Mouse (Mus musculus) layer of hippocampus, postnatal 14 days (tissue): Measurements from ENCODE around the gene Kazn. TPM values are rescaled to one million over a fixed set of nuclear protein-coding genes. Genes with fewer than 3 reads are reported as not detected.

ENCODE experiments used
- DNase-seq, 2 experiments: peaks; one replicate each; pipeline ENCODE4 v3.0.0; 2021 to 2022; ENCODE audit warnings: low spot score in 2 of 2, mixed read lengths in 1 of 2
- total RNA-seq, 2 experiments: library from RNA; stranded (reverse); gene quantifications; 2 replicates each; pipeline ENCODE4 v1.2.3; 2021

The Kazn gene
- total RNA-seq, 2 experiments from 2014 or later, result 49.9 to 57.7 TPM

GRCm38 (mm10) chr4:142196626-142197025 is 42.6 kb downstream of the Kazn start:
- no peak for DNase-seq

DNA sequence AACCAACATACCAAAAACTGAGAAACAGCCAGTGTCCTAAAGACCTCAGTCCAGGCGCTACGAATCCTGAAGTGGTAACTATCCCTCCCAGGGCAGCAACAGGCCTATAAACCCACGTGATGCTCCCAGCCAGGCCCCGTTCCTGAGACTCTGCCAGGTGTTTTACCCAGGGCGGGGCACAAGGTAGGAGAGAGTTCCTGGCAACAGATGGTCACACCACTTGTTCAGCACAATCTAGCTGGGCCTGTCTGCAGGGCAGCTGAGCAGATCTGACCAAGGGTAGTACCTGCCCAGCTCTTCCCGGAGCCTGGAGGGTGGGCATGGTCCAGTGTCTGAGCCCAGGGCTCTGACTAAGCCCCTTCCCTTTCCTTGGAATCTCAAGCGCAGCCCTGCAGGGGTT is 45.4 kb downstream of the Kazn start:
- DNase-seq, result no peak

DNA sequence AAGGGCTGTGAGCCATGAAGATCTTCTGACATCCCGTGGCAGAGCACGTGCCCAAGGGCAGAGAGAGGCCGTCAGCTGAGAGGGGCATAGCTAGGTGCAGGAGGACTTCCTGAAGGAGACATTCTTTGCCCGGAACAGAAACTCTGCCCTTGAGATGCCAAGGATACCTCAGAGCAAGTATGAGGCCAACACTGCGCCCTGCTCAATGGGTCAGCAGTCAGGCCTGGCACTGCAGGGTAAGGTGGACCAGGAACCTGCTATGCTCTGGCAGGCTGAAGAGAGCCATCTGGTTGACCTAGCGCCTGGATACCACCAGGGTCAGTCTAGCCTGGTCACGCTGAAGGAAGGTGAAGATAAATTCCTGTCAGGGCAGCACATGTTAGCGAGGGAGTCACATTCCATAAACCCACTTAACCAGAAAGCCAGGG is 46.0 kb downstream of the Kazn start:
- DNase-seq, result no peak

DNA sequence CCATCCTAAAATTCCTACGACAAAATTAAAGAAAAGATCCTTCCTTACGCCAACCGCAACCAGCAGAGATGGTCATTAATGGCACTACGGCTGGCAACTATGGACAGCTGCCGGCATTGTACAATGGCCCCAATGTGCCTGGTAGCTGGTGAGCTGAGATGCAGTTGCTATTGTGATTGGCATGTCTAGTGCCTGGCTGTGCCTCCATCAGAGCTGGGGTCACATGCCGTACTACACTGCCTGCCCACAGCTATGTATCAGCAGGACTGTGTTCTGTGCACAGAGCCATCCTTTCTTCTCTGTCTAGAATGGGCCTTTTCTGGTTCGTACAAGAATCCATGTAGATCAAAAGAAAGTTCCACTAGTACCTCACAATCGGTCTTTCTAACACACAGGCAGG is 49.2 kb downstream of the Kazn start:
- no peak for DNase-seq

GRCm38 (mm10) chr4:142188501-142188900 is 50.7 kb downstream of the Kazn start:
- no peak for DNase-seq

DNA sequence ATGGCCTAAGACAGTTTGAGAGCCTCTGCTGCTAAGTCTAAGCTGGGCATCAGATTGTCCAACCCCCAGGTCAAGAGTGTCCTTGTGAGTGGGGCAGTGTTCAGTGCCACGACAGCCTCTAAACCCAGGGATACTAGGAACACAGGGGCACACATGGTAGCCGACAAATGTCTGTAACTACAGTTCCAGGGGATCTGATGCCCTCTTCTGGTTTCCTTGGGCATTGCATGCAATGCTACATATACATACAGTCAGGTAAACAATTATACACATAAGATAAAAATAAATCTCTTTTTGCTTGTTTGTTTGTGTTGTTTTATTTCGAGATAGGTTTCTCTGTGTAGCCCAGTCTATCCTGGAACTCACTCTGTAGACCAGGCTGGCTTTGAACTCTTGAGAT is 53.0 kb downstream of the Kazn start:
- no peak for DNase-seq

DNA sequence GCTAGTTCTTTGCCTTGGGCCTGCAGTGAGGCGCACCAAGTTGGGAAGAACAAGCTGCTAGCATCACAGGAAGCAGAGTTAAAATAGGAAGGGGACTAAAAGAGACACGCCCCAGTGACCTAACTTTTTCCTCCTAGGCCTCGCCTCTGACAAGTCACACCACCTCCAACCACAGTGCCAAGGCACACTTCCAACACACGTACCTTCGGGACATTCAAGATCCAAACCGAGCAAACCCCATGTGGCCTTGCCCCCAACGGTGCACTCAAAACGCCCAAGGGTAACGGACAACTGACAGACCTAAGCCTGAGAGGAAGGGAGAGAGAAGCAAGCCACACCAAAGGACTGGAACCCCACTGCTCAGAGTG is 53.7 kb downstream of the Kazn start:
- no peak for DNase-seq

DNA sequence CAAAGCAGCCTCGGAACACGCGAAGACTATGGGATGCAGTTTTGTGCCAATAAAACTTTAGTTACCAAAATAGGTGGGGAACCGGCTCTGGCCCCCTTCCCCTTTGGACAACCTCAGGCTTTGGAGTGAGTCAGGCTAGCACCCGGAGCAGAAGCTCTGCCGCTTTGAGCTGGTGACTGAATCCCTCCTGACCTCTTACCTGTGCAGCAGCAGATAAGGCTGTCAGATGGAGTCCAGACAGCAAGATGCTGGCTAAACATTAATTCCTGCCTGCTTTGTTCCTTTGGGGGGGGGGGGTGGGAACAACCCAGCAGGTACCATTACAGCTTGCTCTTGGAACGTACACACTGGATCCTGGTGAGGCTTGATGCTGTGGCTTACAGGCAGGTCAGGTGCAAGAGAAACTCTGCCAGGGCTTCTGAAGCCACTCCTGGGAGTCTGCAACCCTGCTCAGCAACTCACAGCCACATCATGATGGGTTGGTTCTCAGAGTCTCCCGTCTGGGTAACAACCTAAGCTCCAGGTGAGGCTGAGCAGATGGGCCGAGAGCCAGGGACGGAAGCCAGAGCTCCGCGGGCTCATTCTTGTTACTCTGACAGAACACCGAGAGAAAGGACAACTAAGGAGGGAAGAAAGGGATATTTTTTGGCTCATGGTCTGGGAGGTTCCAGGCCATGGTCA is 54.2 kb downstream of the Kazn start:
- no peak for DNase-seq

DNA sequence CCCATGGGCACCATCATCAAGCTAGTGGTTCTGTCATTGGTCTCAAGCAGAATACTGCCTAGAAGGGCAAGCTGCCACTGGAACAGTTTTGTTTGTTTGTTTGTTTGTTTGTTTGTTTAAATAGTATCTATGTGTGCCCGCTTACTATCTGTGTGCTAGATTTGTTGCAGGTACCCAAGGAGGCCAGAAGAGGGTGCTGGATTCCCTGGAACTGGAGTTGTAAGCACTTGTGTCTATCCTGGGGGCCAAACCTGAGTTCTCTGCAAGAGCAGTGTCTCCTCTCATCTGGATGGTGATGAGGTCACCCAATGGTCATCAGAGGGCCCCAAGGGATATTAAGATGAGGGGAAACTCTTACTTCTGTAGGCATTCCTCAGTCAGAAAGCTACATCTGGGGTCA is 55.6 kb downstream of the Kazn start:
- DNase-seq, result no peak

GRCm38 (mm10) chr4:142183015-142183414 is 56.2 kb downstream of the Kazn start:
- no peak for DNase-seq

GRCm38 (mm10) chr4:142181646-142182045 is 57.6 kb downstream of the Kazn start:
- no peak for DNase-seq

DNA sequence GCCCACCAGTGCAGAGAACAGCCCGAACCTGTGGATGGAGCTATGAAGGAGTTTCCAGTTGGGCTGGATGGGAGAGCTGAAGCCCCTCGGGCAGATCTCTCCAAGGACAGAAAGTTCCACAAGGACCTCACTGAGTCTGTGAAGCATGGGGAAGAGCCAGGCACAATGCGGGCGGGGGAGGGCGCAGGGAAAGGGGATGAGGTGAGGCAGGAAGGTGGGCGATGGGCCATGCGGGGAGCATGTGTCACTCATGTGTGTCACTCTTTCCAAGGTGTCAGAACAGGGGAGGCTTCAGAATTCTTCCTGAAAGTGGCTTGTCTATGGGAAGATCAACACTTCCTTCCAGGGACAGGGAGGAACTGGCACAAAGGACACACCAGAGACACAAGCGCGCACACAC is 58.3 kb downstream of the Kazn start:
- no peak for DNase-seq

- DNase-seq, result peak; percentile 60 to 77
Observed at GRCm38 (mm10) chr4:142180289-142180688, 58.9 kb downstream of the Kazn start.

DNA sequence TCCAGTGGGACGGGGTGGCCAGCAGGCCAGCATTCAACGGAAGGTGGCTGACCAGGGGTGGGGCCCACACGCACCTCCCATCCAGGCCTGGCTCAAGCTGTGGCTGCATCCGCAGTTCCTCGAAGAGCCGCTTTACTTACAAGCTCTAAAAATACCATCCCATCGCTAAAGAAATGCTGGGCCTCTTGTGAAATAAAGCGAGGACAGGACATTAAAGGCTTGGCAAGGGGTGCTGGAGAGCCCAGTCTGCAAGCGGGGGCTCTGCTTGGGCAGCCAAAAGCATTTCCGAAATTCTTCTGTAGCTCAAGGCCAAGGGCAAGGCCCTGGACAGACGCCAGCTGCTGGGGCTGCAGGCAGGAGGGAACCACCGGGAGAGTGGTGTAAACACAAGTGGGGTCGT is 59.7 kb downstream of the Kazn start:
- DNase-seq, result peak in 1 of 2 experiments; percentile 42

DNA sequence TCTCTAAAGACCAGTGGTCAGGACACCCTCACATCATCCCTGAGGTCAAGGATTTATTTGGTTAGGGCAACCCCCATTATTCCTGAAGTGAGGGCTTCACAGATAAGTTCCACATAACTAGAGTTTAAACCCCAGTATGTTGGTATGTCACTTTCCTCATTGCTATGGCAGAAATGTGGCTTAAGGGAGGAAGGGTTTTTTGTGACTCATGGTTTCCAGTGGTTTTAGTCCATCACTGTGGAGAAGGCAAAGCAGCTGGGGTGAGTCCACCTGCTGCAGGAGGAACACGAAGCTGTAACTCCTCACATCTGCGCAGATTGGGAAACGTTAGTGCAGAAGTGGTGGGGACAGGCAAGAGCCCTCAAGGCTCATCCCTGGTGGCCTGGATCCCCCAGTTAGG is 62.5 kb downstream of the Kazn start:
- DNase-seq, result no peak

GRCm38 (mm10) chr4:142173981-142174485 is 65.2 kb downstream of the Kazn start:
- no peak for DNase-seq

DNA sequence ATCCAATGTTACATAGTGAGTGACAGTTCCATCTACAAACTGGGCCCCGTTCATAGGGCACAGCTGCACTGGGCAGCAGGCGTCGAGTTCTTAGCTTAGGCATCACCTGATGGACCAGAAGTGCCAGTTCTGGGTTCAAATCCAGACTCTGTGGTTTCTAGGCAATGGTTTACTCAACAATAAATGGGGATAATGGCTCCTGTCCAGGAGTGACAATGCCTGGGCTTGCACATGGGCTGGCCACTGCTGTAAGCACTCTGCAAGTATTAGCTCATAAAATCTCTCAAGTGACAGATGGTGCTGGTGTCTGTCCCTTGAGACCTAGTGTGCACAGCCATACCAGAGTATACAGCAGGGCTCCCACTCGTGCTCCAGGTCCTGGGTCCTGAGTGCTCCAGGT is 66.3 kb downstream of the Kazn start:
- DNase-seq, result no peak

DNA sequence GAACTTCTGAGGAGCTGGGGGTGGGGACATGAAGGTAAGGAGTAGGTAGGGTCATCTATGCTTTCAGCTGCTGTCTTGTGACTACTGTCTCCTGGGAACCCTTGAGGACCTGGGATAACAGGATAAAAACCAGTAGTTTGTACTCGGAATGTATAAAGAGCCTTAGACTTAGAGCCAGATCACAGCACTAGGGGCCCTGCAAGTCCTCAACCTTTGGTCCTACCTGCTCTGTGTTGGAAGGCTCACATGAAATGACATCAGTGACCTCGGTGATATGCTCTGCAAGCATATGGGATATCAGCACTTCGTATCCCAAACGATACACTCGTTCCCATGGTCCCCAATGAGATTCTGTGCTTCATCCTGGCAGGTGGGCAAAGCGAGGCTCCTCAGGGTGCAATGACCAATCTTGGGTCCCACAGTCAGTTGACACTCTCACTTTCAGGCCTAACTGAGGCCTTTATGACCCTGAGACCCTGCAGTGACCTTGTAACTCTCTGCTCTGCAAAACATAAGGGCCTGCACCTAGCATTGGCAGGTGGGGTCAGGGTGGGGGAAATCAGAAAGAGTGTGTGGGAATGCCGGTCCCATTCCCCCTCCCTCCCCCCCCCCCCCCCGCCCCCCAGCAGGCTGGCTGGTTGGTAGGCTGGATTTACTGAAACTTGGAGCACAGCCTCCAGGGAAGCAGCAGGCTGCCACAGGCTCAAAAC is 67.3 kb downstream of the Kazn start:
- DNase-seq, result no peak

DNA sequence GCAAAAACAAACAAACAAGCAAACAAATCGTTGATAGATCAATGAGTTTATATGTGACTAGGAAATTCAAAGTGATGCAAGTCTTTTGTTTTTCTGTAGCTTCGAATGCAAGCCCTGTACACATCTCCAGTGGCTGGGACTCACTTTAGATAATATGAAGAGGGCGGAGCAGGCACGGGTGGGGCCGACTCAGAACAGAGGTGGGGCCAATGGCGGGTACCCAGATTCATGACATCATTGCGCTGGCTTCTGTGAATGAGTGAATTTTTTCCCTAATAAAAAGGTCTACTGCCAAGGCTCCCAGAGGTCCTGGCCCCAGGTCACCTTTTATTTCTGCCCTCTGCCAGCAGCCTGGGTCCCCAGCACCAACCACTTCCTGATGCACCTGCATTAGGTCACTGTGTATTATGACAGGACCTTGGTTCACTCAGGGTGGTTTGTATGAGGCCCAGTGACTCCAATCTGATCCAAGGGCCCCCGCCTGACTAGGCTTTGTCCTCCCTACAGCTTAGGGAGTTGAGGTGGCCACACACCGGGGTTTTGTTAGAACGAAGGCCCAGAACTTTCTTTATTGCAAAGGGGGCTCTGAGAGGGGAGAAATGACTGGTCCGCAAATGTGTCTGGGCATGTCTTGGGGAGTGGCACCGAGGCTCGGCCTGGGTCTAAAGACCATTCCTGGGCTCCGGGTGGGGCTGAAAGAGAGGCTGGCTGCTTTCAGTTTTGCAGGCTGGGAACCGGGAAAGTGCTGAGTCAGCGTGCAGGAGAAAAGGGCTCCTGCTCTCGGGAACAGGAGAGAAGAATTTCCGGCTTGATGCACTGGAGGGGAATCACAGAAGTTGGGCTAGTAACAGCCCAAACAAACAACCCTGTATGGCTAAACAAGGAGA is 68.1 kb downstream of the Kazn start:
- no peak for DNase-seq

DNA sequence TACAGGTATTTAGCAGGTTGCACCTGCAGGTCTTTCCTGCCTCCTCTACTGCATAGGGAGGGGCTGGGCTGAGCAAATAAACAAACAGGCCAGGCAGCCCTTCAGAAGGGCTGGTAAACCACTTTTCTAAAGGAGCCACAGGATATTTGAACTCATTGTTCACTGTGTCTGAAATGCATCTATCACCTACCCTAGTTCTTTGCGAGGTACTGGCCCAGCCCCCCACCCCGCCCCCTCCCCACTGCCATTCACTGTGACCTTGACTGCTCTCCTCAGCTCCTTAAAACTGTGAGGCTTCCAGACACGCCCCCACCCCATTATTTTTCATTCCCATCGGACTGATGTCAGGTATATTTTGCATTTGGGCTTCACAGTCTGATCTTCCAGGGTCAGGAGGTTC is 69.6 kb downstream of the Kazn start:
- DNase-seq, result no peak

DNA sequence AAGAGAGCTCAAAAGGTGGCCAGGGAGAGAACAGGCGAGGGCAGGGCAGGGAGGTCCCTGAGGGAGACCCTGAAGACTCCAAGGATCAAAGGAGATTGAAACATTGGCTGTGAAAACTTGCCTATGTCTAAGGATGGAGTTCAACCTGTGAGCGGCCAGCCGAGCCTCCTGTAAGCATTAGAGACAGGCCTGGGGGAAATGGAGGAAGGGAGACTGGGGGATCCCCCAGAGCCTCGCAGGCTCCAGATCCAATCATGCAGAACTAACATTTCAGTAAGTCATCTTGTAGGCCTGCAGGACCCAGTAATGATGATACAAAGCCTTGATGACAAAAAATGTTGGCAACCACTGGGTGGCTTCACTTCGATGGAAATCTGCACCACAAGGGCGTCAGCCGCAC is 70.8 kb downstream of the Kazn start:
- no peak for DNase-seq
